Mouse (Mus musculus) embryonic facial prominence, embryonic 14.5 days (tissue): ENCODE measurements at regions not wholly inside any gene's neighbourhood (a gene's known extent, or its start where the extent isn't known, plus 50 kb on each side); places are given as distances from the start of the nearest gene placed in this dataset.

Experiments used
- ATAC-seq: fragments of 200-750 bp; cut with Nextera tagmentation; 2 replicates; pipeline ENCODE4 v1.8.0; 2017; ENCODE audit warnings: low read depth, moderate number of reproducible peaks, moderate TSS enrichment
- DNase-seq: peaks from one replicate; pipeline ENCODE4 v3.0.0-alpha.2; 2015; ENCODE audit warnings: low spot score
- H3K27ac ChIP-seq: fragments of 300-500 bp; sonication (generic); replicated peaks from 2 replicates; pipeline ENCODE4 v1.5.1; 2014; ENCODE audit warnings: low read depth, mild to moderate bottlenecking, low read length, moderate library complexity
- H3K27me3 ChIP-seq: fragments of 300-500 bp; sonication (generic); replicated peaks from 2 replicates; pipeline ENCODE4 v1.6.1; 2014; ENCODE audit warnings: low read length; ENCODE audit not compliant: control insufficient read depth, insufficient read depth
- H3K36me3 ChIP-seq: fragments of 300-500 bp; sonication (generic); 2 replicates; pipeline ENCODE4 v1.6.1; 2014; ENCODE audit warnings: low read length, mixed read lengths; ENCODE audit not compliant: control insufficient read depth, insufficient read depth
- H3K4me1 ChIP-seq: fragments of 300-500 bp; sonication (generic); 2 replicates; pipeline ENCODE4 v1.6.1; 2014; ENCODE audit warnings: antibody characterized with exemption, low read length; ENCODE audit not compliant: control insufficient read depth, insufficient read depth
- H3K4me2 ChIP-seq: fragments of 300-500 bp; sonication (generic); 2 replicates; pipeline ENCODE4 v1.6.1; 2014; ENCODE audit warnings: low read depth, mild to moderate bottlenecking, low read length, moderate library complexity, mixed read lengths
- H3K4me3 ChIP-seq: fragments of 300-500 bp; sonication (generic); 2 replicates; pipeline ENCODE4 v1.5.1; 2014; ENCODE audit warnings: low read depth, mild to moderate bottlenecking, low read length
- H3K9ac ChIP-seq: fragments of 300-500 bp; sonication (generic); 2 replicates; pipeline ENCODE4 v1.6.1; 2014; ENCODE audit warnings: low read depth, mild to moderate bottlenecking, low read length, moderate library complexity, mixed read lengths
- H3K9me3 ChIP-seq: fragments of 300-500 bp; sonication (generic); 2 replicates; pipeline ENCODE4 v1.6.1; 2016; ENCODE audit warnings: low read length; ENCODE audit not compliant: control insufficient read depth
- WGBS: fragments of 180-500 bp; shearing (Covaris S2); extraction: QIAGEN DNeasy Blood & Tissue Kit; methylation state at CpG from one replicate; pipeline ENCODE4 v1.1.7; 2014; 5-methylcytosine and 5-hydroxymethylcytosine counted together

DNA sequence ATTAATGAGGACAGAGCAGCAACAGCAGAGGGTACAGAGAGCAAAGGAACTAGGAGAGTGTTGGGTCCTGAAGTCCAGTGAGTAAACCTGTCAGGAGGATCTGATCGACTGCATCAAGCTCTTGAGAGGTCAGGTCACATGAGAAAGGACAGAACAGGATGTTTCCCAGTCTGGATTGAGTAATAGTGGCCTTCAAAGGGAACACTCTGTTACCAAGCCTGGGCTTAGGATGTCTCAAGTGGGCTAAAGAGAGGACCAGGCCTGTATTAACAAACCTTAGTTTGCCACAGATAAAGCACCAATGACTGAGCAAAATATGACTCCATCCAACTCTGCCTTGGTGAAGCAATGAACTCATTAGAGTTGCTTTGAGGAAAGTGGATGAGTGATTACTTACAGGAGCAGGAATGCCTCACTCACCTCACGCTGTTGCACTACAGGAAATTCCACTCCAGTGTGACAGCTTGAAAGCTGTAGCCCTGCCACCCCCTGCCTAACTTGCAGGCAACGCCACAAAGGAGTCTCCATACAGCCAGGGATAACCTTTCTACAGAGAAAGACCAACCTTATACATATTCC is 229.2 kb upstream of the Nmur2 start:
- no peak overlapping the region for H3K4me2 ChIP-seq
- no peak overlapping the region for H3K9ac ChIP-seq
- H3K36me3 ChIP-seq: no peaks in the 10 kb centered on the region
- H3K27ac ChIP-seq: no peak overlapping the region
- H3K4me3 ChIP-seq: no peak overlapping the region
- H3K9me3 ChIP-seq: no peaks in the 10 kb centered on the region
- H3K27me3 ChIP-seq: no peaks in the 10 kb centered on the region
- DNase-seq (no peak), ATAC-seq (no peak)
- 28% methylated on average over 3 of the region's 3 CpGs for WGBS
- H3K4me1 ChIP-seq: no peaks in the 10 kb centered on the region

DNA sequence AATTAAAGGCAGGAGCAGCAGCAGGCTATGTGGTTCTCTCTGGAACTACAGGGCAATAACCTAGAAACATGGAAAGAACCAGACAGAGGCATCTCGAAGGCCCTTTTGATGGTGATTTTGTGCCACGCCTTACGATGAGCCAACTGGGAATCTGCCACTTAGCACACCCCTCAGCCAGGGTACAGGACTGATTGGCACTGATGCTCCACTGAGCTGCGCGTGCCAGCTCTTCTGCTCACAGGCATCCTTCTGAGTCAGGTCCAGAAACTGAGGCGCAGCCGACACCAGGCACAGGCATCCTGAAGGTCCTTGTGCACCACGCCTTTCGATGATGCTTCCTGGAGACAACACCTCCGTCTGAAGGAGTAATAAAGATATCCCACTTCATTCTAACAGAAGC is 221.9 kb upstream of the Nmur2 start:
- no peaks in the 10 kb centered on the region for H3K9me3 ChIP-seq
- no peak overlapping the region for H3K4me2 ChIP-seq
- no peaks in the 10 kb centered on the region for H3K4me1 ChIP-seq
- H3K27me3 ChIP-seq: no peaks in the 10 kb centered on the region
- no peaks in the 10 kb centered on the region for H3K36me3 ChIP-seq
- H3K27ac ChIP-seq: no peak overlapping the region
- no peak overlapping the region for H3K9ac ChIP-seq
- no peak overlapping the region for H3K4me3 ChIP-seq
- ATAC-seq (no peak), DNase-seq (no peak)
- WGBS: 93% methylated on average over 10 of the region's 10 CpGs

DNA sequence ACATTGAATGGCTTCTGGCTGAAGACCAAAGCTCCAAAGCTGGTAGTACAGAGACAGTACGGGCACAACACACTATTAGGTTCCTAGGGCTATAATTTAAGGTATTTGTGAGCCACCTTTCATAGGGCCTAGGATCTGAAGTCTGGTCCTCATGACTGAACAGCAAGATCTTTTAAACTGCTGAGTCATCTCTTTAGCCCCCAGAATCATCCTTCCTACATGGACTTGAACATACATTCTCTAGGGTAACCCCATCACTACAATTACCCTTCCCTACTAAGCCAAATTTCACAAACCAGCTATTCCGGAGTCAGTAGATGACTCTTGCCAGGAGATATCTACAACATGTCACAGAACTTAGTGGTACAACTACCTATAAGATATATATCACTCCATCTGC is 215.5 kb upstream of the Nmur2 start:
- H3K4me3 ChIP-seq: no peak overlapping the region
- 89% methylated on average over 2 of the region's 2 CpGs for WGBS
- H3K9me3 ChIP-seq: no peaks in the 10 kb centered on the region
- no peak for ATAC-seq
- no peaks in the 10 kb centered on the region for H3K36me3 ChIP-seq
- no peaks in the 10 kb centered on the region for H3K27me3 ChIP-seq
- H3K27ac ChIP-seq: no peak overlapping the region
- H3K4me1 ChIP-seq: no peaks in the 10 kb centered on the region
- no peak for DNase-seq
- H3K4me2 ChIP-seq: no peak overlapping the region
- H3K9ac ChIP-seq: no peak overlapping the region

DNA sequence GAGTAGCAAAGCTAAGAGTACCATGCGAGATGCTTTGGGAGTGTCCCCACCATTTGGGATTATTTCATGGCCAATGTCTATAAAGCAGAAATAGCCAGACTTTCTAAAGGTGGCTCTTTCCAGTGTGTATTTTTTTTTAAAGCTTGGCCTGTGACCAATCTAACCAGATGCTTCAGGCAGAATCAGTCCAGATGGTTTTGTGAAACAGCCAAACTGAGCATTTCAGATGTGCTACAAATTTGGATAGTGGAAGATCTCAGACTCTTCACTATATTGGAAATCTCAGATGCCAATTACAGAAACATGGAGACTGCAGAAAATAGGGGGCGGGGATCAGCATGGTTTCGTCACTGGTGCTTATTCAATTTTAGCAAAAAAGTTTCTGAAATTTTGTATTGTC is 213.6 kb upstream of the Nmur2 start:
- DNase-seq (no peak), ATAC-seq (no peak)
- no peaks in the 10 kb centered on the region for H3K36me3 ChIP-seq
- no peaks in the 10 kb centered on the region for H3K27me3 ChIP-seq
- no peak overlapping the region for H3K4me3 ChIP-seq
- H3K9me3 ChIP-seq: no peaks in the 10 kb centered on the region
- H3K4me2 ChIP-seq: no peak overlapping the region
- no peak overlapping the region for H3K27ac ChIP-seq
- no peaks in the 10 kb centered on the region for H3K4me1 ChIP-seq
- H3K9ac ChIP-seq: no peak overlapping the region
- 91% methylated on average over 3 of the region's 3 CpGs for WGBS

DNA sequence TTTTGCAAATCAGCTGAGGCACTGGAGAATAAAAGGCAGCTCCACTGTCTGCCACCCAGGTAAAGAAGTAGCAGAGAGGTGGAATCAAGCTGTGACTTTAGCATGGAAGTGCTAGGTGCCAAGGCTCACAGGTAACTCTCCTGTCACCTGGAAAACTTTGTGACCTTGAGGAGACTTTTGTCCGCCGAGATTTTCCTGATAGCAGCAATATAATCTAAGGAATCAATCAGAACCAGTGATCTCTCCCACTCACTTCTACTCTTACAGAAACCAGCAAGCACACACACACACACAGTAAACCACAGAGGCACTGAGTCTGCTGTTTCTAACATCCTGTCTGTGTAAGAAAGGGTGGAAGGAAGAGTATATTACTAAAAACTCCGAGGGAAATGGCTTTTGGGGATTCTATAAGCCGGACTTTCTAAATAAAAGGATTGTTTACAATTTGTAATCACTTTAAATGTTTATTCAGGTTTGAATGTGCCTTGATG is 206.6 kb upstream of the Nmur2 start:
- no peak for ATAC-seq
- no peaks in the 10 kb centered on the region for H3K27me3 ChIP-seq
- 41% methylated on average over 4 of the region's 4 CpGs for WGBS

DNA sequence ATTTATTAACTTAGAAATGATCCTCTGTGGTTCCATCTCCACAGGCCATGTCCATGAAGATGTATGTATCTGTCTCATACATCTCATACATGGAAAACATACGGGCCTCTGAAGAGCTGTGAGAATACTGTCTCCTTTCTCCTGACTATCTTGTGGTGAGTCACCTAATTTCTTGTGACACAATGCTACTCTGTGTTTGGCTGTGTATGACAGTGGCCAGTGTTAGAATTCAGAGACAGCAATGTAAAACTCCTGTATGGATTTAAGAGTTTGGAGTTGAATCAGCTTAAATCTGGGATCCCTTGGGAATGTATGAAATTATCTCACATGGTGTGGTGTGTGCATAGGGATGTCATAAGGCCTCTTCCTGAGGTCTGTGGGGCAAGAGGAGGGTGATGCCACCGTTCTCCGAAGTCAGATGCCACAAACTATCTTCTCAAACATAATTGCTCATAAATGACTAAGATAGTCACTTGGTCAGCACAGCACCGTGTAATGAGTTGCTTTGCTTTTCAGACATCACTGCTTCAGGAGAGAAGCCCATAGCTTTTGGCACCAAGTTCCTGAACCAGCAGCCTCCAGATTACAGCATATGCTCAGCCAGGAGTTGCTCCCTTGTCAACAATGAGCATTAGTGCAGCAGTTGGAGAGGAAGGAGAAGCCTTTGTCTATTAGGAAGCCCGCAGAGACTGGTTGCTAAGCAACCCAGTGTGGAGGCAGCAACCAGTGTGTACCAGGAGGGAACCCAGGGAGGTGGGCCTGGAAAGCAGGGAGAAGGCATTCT is 205.9 kb upstream of the Nmur2 start:
- no peak overlapping the region for H3K4me3 ChIP-seq
- DNase-seq (peak; percentile 87), ATAC-seq (peak; percentile 95)
- H3K36me3 ChIP-seq: no peaks in the 10 kb centered on the region
- no peak overlapping the region for H3K27ac ChIP-seq
- 0 out of 2 replicates have a peak, but pooled peaks cover 3% of the 10 kb centered on the region for H3K4me1 ChIP-seq
- no peak overlapping the region for H3K9ac ChIP-seq
- H3K4me2 ChIP-seq: no peak overlapping the region
- no peaks in the 10 kb centered on the region for H3K27me3 ChIP-seq
- 50% methylated on average over 5 of the region's 5 CpGs for WGBS
- H3K9me3 ChIP-seq: no peaks in the 10 kb centered on the region

More for the DNA sequence above, 206.6 kb upstream of the Nmur2 start:
- 0 out of 2 replicates have a peak, but pooled peaks cover 3% of the 10 kb centered on the region for H3K4me1 ChIP-seq
- no peak for DNase-seq
- no peaks in the 10 kb centered on the region for H3K9me3 ChIP-seq
- H3K36me3 ChIP-seq: no peaks in the 10 kb centered on the region
- no peak overlapping the region for H3K4me2 ChIP-seq
- H3K27ac ChIP-seq: no peak overlapping the region
- no peak overlapping the region for H3K9ac ChIP-seq
- H3K4me3 ChIP-seq: no peak overlapping the region

DNA sequence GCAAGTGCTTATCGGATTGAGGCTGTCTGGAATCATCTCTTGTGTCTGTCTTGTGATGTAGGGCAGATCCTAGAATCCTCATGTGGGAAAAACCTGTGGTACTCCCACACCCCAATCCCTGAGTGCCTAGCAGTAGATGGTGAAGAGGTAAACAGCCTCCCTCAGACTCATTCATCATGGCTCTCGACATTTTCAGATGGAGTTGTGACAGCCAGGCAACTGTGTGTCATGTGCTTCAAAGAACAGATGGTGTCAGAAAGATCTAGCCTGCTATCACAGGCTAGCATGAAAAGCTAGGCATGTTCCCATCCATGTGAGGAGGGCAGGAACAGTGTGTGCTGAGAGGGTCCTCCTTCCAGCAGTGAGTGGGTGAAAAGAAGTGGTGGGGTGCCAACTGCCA is 204.1 kb upstream of the Nmur2 start:
- Histone ChIP-seq H3K4me1 (0 out of 2 replicates have a peak, but pooled peaks cover 3% of the 10 kb centered on the region), H3K9me3 (no peaks in the 10 kb centered on the region), H3K36me3 (no peaks in the 10 kb centered on the region), H3K27me3 (no peaks in the 10 kb centered on the region), H3K9ac (no peak overlapping the region), H3K27ac (no peak overlapping the region), H3K4me3 (no peak overlapping the region), H3K4me2 (no peak overlapping the region)
- ATAC-seq (no peak), DNase-seq (no peak)
- 81% methylated on average over 2 of the region's 2 CpGs for WGBS

DNA sequence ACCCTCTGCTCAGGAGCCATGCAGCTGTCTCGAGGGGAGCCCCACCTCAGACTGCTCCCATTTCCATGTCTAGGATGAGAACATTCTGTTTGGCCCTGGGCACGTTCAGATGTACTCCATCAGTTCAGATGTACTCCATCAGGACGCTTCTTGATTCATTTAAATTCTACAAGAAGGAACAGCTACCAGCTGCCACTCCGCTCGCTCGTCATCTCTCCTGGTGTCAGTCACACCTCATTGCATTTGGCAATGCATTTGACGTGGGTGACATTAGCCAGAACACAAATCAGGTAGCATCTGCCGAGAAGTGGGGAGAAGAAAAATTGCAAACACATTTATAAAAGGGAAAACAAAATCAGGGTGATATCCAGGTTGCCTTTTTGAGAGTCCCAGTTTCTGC is 202.6 kb upstream of the Nmur2 start:
- Histone ChIP-seq H3K4me2 (no peak overlapping the region), H3K4me3 (no peak overlapping the region), H3K27me3 (no peaks in the 10 kb centered on the region), H3K4me1 (0 out of 2 replicates have a peak, but pooled peaks cover 3% of the 10 kb centered on the region), H3K9me3 (no peaks in the 10 kb centered on the region), H3K9ac (no peak overlapping the region), H3K27ac (no peak overlapping the region), H3K36me3 (no peaks in the 10 kb centered on the region)
- ATAC-seq (no peak), DNase-seq (no peak)
- 73% methylated on average over 8 of the region's 8 CpGs for WGBS

DNA sequence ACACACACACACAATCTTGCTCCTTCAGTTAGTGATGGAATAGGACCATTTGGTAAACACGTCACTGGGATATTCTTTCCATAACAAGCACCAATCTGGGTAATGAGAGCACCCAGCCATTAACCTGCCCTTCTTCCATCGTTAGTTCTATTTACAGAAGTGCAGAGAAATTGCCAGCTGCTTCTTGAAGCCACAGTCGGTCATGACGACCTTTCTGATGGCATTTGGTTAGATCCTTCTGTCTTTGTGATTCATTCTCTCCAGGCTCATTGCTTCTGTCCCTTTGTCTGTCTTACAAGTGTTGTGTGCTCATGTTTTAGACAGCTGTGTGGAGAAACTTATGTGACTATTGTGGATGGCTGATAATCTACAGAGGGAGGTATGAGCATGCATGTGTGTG is 197.9 kb upstream of the Nmur2 start:
- no peak overlapping the region for H3K4me3 ChIP-seq
- no peak for ATAC-seq
- H3K9me3 ChIP-seq: no peaks in the 10 kb centered on the region
- DNase-seq: no peak
- no peaks in the 10 kb centered on the region for H3K4me1 ChIP-seq
- no peaks in the 10 kb centered on the region for H3K36me3 ChIP-seq
- no peaks in the 10 kb centered on the region for H3K27me3 ChIP-seq
- no peak overlapping the region for H3K4me2 ChIP-seq
- no peak overlapping the region for H3K9ac ChIP-seq
- H3K27ac ChIP-seq: no peak overlapping the region
- WGBS: 70% methylated on average over 4 of the region's 4 CpGs
